Mouse (Mus musculus) lung, postnatal 25 days (tissue): ENCODE data around the gene Capn1.

Source experiments
- DNase-seq: peaks from one replicate; pipeline ENCODE4 v3.0.0; 2022; ENCODE audit warnings: low spot score

Capn1 gene

GRCm38 (mm10) chr19:6038326-6038725, 22.6 kb upstream of the Capn1 start:
- DNase-seq, result no peak

GRCm38 (mm10) chr19:6037695-6038094, 22.0 kb upstream of the Capn1 start:
- DNase-seq, result no peak

- DNase-seq, result no peak
These were observed 20.4 kb upstream of the Capn1 start for GRCm38 (mm10) chr19:6035966-6036585.

GRCm38 (mm10) chr19:6030520-6031280, 15.0 kb upstream of the Capn1 start:
- DNase-seq, result no peak

- no peak for DNase-seq
These were observed 13.7 kb upstream of the Capn1 start for GRCm38 (mm10) chr19:6029426-6029825.

- no peak for DNase-seq
These were observed 13.3 kb upstream of the Capn1 start for GRCm38 (mm10) chr19:6028991-6029390.

- DNase-seq, result no peak
These were observed 8.2 kb upstream of the Capn1 start for GRCm38 (mm10) chr19:6023930-6024329.

- no peak for DNase-seq
These were observed 7.4 kb upstream of the Capn1 start for GRCm38 (mm10) chr19:6023059-6023458.

GRCm38 (mm10) chr19:6020276-6020675, 4.6 kb upstream of the Capn1 start:
- DNase-seq, result no peak

- peak; percentile 91 for DNase-seq
These were observed 2.7 kb upstream of the Capn1 start for GRCm38 (mm10) chr19:6018142-6019089.

- no peak for DNase-seq
These were observed 835 bp upstream of the Capn1 start for GRCm38 (mm10) chr19:6016532-6016931.

- DNase-seq, result peak; percentile 41
These were observed 646 bp downstream of the Capn1 start for GRCm38 (mm10) chr19:6014991-6015510.

- DNase-seq, result no peak
These were observed 2.0 kb downstream of the Capn1 start for GRCm38 (mm10) chr19:6013691-6014090.

- no peak for DNase-seq
These were observed 6.6 kb downstream of the Capn1 start for GRCm38 (mm10) chr19:6009137-6009536.

- no peak for DNase-seq
These were observed 8.7 kb downstream of the Capn1 start for GRCm38 (mm10) chr19:6007013-6007412.

- no peak for DNase-seq
These were observed 10.2 kb downstream of the Capn1 start for GRCm38 (mm10) chr19:6005541-6005940.

- no peak for DNase-seq
These were observed 15.7 kb downstream of the Capn1 start for GRCm38 (mm10) chr19:5999969-6000368.

GRCm38 (mm10) chr19:5998180-5998579, 17.5 kb downstream of the Capn1 start:
- DNase-seq, result no peak

GRCm38 (mm10) chr19:5994711-5995110, 21.0 kb downstream of the Capn1 start:
- DNase-seq, result no peak

- DNase-seq, result no peak
These were observed 23.7 kb downstream of the Capn1 start for GRCm38 (mm10) chr19:5992012-5992411.

- no peak for DNase-seq
These were observed 24.2 kb downstream of the Capn1 start for GRCm38 (mm10) chr19:5991467-5991866.

- DNase-seq, result no peak
These were observed 24.8 kb downstream of the Capn1 start for GRCm38 (mm10) chr19:5990921-5991320.
